Mouse (Mus musculus): ENCODE data around the gene Pigf. TPM values are rescaled to one million over a fixed set of nuclear protein-coding genes. Genes with fewer than 3 reads are reported as not detected.
A peak's percentile ranks its signal among the peaks of the same experiment; 100 is the strongest.
"Not testable (repeated sequence)": the region's sequence is repeated elsewhere in the genome, so short reads cannot be mapped to it uniquely, and the experiment has no call there.

Pigf gene
- 14.8 TPM for polyA plus RNA-seq (2012; fragmentation: generic; extraction: Trizol)

- TF ChIP-seq USF1 (IDR thresholded peaks at IDR 0.05; ENCODE audit: low read depth) (no peak), POLR2AphosphoS2 (IDR thresholded peaks at IDR 0.05; ENCODE audit: insufficient read length, low read depth) (peak; percentile 84), POLR2A (IDR thresholded peaks at IDR 0.05; ENCODE audit: insufficient read length, low read depth) (peak; percentile 82)
- peak within 1 kb of the TSS; percentile 94 for H3K4me2 ChIP-seq (ENCODE audit: low read depth)
- H3K4me3 ChIP-seq, result peak within 1 kb of the TSS; percentile 62
- H3K36me3 ChIP-seq (ENCODE audit: control insufficient read depth, insufficient read depth), result peaks cover 10% of the 10 kb centered on the region
- peak within 1 kb of the TSS; percentile 27 for H3ac ChIP-seq (ENCODE audit: control insufficient read depth, insufficient read length)
- peaks cover 12% of the 10 kb centered on the region for H3K79me2 ChIP-seq (ENCODE audit: control insufficient read depth, insufficient read depth)
- no peaks in the 10 kb centered on the region for H3K27me3 ChIP-seq (ENCODE audit: control insufficient read depth, insufficient read depth, insufficient read length)
Measured at GRCm38 (mm10) chr17:87025269-87025949, at the start of gene Pigf, which contains the start of gene Cript. Pigf (minus strand) TSS chr17:87025406. Cript (plus strand) TSS chr17:87025550.

GRCm38 (mm10) chr17:87073470-87073869, 48.3 kb upstream of the Pigf start:
- no peak overlapping the region for H3ac ChIP-seq (ENCODE audit: control insufficient read depth, insufficient read length)
- no peak overlapping the region for H3K4me2 ChIP-seq (ENCODE audit: low read depth)
- no peak overlapping the region for H3K4me3 ChIP-seq
- no peaks in the 10 kb centered on the region for H3K36me3 ChIP-seq (ENCODE audit: control insufficient read depth, insufficient read depth)
- H3K79me2 ChIP-seq (ENCODE audit: control insufficient read depth, insufficient read depth), result no peaks in the 10 kb centered on the region
- no peaks in the 10 kb centered on the region for H3K27me3 ChIP-seq (ENCODE audit: control insufficient read depth, insufficient read depth, insufficient read length)
- TF ChIP-seq REST (IDR thresholded peaks at IDR 0.05; ENCODE audit: insufficient read depth, insufficient read length), result no peak
- TF ChIP-seq USF1 (IDR thresholded peaks at IDR 0.05; ENCODE audit: low read depth), result no peak
- TF ChIP-seq MYOG (IDR thresholded peaks at IDR 0.05; ENCODE audit: control insufficient read depth in 1 of 3, insufficient read depth in 1 of 3, insufficient read length in 2 of 3, low read depth in 2 of 3), result no peak
- no peak for TF ChIP-seq SRF (IDR thresholded peaks at IDR 0.05; ENCODE audit: control insufficient read depth, insufficient read length, low read depth)
- TF ChIP-seq POLR2A (IDR thresholded peaks at IDR 0.05; ENCODE audit: insufficient read length, low read depth), result no peak
- TF ChIP-seq MAX (IDR thresholded peaks at IDR 0.05; ENCODE audit: low read depth), result no peak
- no peak for TF ChIP-seq CEBPB (IDR thresholded peaks at IDR 0.05; ENCODE audit: insufficient read depth, poor library complexity, severe bottlenecking)
- TF ChIP-seq TCF3 (IDR thresholded peaks at IDR 0.05; ENCODE audit: insufficient read length, low read depth), result no peak
- no peak for TF ChIP-seq TCF12 (IDR thresholded peaks at IDR 0.05; ENCODE audit: insufficient read depth, poor library complexity, severe bottlenecking)
- TF ChIP-seq E2F4 (IDR thresholded peaks at IDR 0.05; ENCODE audit: insufficient read depth), result no peak
- no peak for TF ChIP-seq MYOD1 (IDR thresholded peaks at IDR 0.05; ENCODE audit: control insufficient read depth in 1 of 3, insufficient read length in 2 of 3, low read depth in 2 of 3)

- TF ChIP-seq CEBPB (IDR thresholded peaks at IDR 0.05; ENCODE audit: insufficient read depth, poor library complexity, severe bottlenecking) (no peak), POLR2AphosphoS2 (IDR thresholded peaks at IDR 0.05; ENCODE audit: insufficient read length, low read depth) (no peak), MYOG (IDR thresholded peaks at IDR 0.05; ENCODE audit: control insufficient read depth in 1 of 3, insufficient read depth in 1 of 3, insufficient read length in 2 of 3, low read depth in 2 of 3) (no peak), MYOD1 (IDR thresholded peaks at IDR 0.05; ENCODE audit: control insufficient read depth in 1 of 3, insufficient read length in 2 of 3, low read depth in 2 of 3) (no peak), POLR2A (IDR thresholded peaks at IDR 0.05; ENCODE audit: insufficient read length, low read depth) (no peak), TCF12 (IDR thresholded peaks at IDR 0.05; ENCODE audit: insufficient read depth, poor library complexity, severe bottlenecking) (no peak), SRF (IDR thresholded peaks at IDR 0.05; ENCODE audit: control insufficient read depth, insufficient read length, low read depth) (no peak), USF1 (IDR thresholded peaks at IDR 0.05; ENCODE audit: low read depth) (no peak), E2F4 (IDR thresholded peaks at IDR 0.05; ENCODE audit: insufficient read depth) (no peak), REST (IDR thresholded peaks at IDR 0.05; ENCODE audit: insufficient read depth, insufficient read length) (no peak), TCF3 (IDR thresholded peaks at IDR 0.05; ENCODE audit: insufficient read length, low read depth) (no peak), MAX (IDR thresholded peaks at IDR 0.05; ENCODE audit: low read depth) (no peak)
- Histone ChIP-seq H3K36me3 (ENCODE audit: control insufficient read depth, insufficient read depth) (no peaks in the 10 kb centered on the region), H3K79me2 (ENCODE audit: control insufficient read depth, insufficient read depth) (no peaks in the 10 kb centered on the region), H3K27me3 (ENCODE audit: control insufficient read depth, insufficient read depth, insufficient read length) (no peaks in the 10 kb centered on the region), H3K4me3 (no peak overlapping the region), H3ac (ENCODE audit: control insufficient read depth, insufficient read length) (no peak overlapping the region), H3K4me2 (ENCODE audit: low read depth) (no peak overlapping the region)
Measured at GRCm38 (mm10) chr17:87072766-87073440, 47.7 kb upstream of the Pigf start.

GRCm38 (mm10) chr17:87072183-87072582, 47.0 kb upstream of the Pigf start:
- TF ChIP-seq MYOG (IDR thresholded peaks at IDR 0.05; ENCODE audit: control insufficient read depth in 1 of 3, insufficient read depth in 1 of 3, insufficient read length in 2 of 3, low read depth in 2 of 3), result peak in 2 of 3 experiments; percentile 76 to 89
- TF ChIP-seq TCF12 (IDR thresholded peaks at IDR 0.05; ENCODE audit: insufficient read depth, poor library complexity, severe bottlenecking), result peak; percentile 15
- peak; percentile 67 for TF ChIP-seq TCF3 (IDR thresholded peaks at IDR 0.05; ENCODE audit: insufficient read length, low read depth)
- TF ChIP-seq MYOD1 (IDR thresholded peaks at IDR 0.05; ENCODE audit: control insufficient read depth in 1 of 3, insufficient read length in 2 of 3, low read depth in 2 of 3), result peak in 2 of 3 experiments; percentile 76 to 82
- not testable (repeated sequence) for H3K79me2 ChIP-seq (ENCODE audit: control insufficient read depth, insufficient read depth); H3ac ChIP-seq (ENCODE audit: control insufficient read depth, insufficient read length); H3K4me2 ChIP-seq (ENCODE audit: low read depth); H3K4me3 ChIP-seq; H3K27me3 ChIP-seq (ENCODE audit: control insufficient read depth, insufficient read depth, insufficient read length); H3K36me3 ChIP-seq (ENCODE audit: control insufficient read depth, insufficient read depth)

GRCm38 (mm10) chr17:87068997-87069396, 43.8 kb upstream of the Pigf start:
- H3K27me3 ChIP-seq (ENCODE audit: control insufficient read depth, insufficient read depth, insufficient read length), result no peaks in the 10 kb centered on the region
- no peaks in the 10 kb centered on the region for H3K79me2 ChIP-seq (ENCODE audit: control insufficient read depth, insufficient read depth)
- H3ac ChIP-seq (ENCODE audit: control insufficient read depth, insufficient read length), result no peak overlapping the region
- no peak overlapping the region for H3K4me2 ChIP-seq (ENCODE audit: low read depth)
- H3K4me3 ChIP-seq, result no peak overlapping the region
- H3K36me3 ChIP-seq (ENCODE audit: control insufficient read depth, insufficient read depth), result no peaks in the 10 kb centered on the region
- no peak for TF ChIP-seq POLR2A (IDR thresholded peaks at IDR 0.05; ENCODE audit: insufficient read length, low read depth)
- TF ChIP-seq USF1 (IDR thresholded peaks at IDR 0.05; ENCODE audit: low read depth), result no peak
- no peak for TF ChIP-seq MYOD1 (IDR thresholded peaks at IDR 0.05; ENCODE audit: control insufficient read depth in 1 of 3, insufficient read length in 2 of 3, low read depth in 2 of 3)
- TF ChIP-seq REST (IDR thresholded peaks at IDR 0.05; ENCODE audit: insufficient read depth, insufficient read length), result no peak
- no peak for TF ChIP-seq MYOG (IDR thresholded peaks at IDR 0.05; ENCODE audit: control insufficient read depth in 1 of 3, insufficient read depth in 1 of 3, insufficient read length in 2 of 3, low read depth in 2 of 3)
- TF ChIP-seq CEBPB (IDR thresholded peaks at IDR 0.05; ENCODE audit: insufficient read depth, poor library complexity, severe bottlenecking), result no peak
- TF ChIP-seq POLR2AphosphoS2 (IDR thresholded peaks at IDR 0.05; ENCODE audit: insufficient read length, low read depth), result no peak

Measured in myocyte (in vitro differentiated cells).